Mouse (Mus musculus) splenic B cell, adult 2 months (primary cell): ENCODE measurements around the gene Trib3.
A peak's percentile ranks its signal among the peaks of the same experiment; 100 is the strongest.
"Not testable (repeated sequence)": the region's sequence is repeated elsewhere in the genome, so short reads cannot be mapped to it uniquely, and the experiment has no call there.

Experiments used
- DNase-seq: peaks from one replicate; pipeline ENCODE4 v3.0.0-alpha.2; 2011; ENCODE audit warnings: low read depth, low spot score
- H3K27me3 ChIP-seq: 2 replicates; pipeline ENCODE4 v1.6.1; 2012; ENCODE audit warnings: mild to moderate bottlenecking, low read length, moderate library complexity, mixed read lengths; ENCODE audit not compliant: control insufficient read depth, poor library complexity, insufficient read depth, severe bottlenecking
- H3K36me3 ChIP-seq: 2 replicates; pipeline ENCODE4 v1.6.1; 2012; ENCODE audit warnings: mild to moderate bottlenecking, low read length, moderate library complexity, mixed read lengths; ENCODE audit not compliant: control insufficient read depth, poor library complexity, insufficient read depth, severe bottlenecking

The Trib3 gene

GRCm38 (mm10) chr2:152305480-152305879, 38.4 kb downstream of the Trib3 start:
- no peaks in the 10 kb centered on the region for H3K27me3 ChIP-seq
- DNase-seq = no peak
- H3K36me3 ChIP-seq = peaks cover 29% of the 10 kb centered on the region

DNA sequence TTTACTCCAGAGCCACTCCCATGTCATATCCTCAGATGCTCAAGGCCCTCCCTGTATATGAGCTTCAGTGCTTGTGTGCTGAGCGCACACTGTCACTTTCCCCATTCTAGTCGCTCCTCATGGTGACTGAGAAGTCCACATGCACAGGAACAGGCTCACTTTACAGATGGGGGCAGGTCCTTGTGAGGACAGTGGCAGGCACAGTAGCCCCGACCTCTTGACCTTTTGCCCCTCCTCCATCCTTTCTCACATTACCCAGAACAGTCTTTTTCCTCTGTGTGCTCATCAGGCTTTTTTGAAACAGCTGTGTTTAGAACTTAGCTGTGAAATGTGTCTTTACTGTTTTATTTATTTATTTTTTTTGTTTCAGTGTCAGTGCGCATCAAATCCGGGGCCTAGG, 40.1 kb downstream of the Trib3 start:
- no peak for DNase-seq
- H3K27me3 ChIP-seq = no peaks in the 10 kb centered on the region
- H3K36me3 ChIP-seq = peaks cover 23% of the 10 kb centered on the region

GRCm38 (mm10) chr2:152302862-152303261, 41.0 kb downstream of the Trib3 start:
- H3K27me3 ChIP-seq = no peaks in the 10 kb centered on the region
- no peak for DNase-seq
- H3K36me3 ChIP-seq = peaks cover 17% of the 10 kb centered on the region

- Histone ChIP-seq H3K36me3 (no peaks in the 10 kb centered on the region), H3K27me3 (no peaks in the 10 kb centered on the region)
- peak; percentile 15 for DNase-seq
Measured at GRCm38 (mm10) chr2:152294541-152294940, 49.3 kb downstream of the Trib3 start.

DNA sequence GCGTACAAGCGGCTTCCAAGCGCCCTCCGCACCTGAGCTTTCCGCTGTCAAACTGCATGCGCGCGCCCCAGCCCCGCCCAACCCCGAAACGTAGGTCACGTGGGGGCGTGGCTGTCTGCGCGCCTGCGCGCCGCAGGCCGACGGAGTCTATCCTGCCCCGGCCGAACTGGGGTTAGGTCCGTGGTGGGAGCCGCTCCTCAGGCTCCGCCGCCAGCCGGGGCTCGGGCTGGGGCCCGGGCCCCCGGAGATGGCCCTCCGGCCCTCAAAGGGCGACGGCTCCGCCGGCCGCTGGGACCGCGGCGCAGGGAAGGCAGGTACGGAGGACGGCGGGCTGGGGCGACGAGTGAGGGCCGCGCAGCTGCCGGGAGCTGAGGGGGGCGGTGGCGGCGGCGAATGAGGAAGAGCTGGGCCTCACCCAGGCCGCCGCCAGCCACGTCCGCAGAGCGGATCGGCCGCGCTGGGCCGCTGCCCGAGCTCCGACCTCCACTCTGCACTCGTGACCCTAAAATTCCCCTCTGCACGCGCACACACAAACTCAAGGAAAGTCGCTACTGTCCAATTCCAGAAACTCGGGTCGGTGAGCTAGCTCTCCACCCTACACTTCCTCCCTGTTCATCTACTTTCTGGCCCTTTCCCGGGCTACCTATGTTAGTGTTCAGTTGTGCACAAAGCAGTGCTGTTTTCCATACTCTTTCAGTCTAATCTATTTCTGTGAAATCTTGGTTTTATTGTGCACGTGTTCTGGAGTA, 49.9 kb downstream of the Trib3 start, which contains the start of gene Tbc1d20:
TSS of gene Tbc1d20 (plus strand) at position 102 of the 749 bp plus-strand sequence.
- peak; percentile 96 for DNase-seq
- no peaks in the 10 kb centered on the region for H3K36me3 ChIP-seq
- no peaks in the 10 kb centered on the region for H3K27me3 ChIP-seq

DNA sequence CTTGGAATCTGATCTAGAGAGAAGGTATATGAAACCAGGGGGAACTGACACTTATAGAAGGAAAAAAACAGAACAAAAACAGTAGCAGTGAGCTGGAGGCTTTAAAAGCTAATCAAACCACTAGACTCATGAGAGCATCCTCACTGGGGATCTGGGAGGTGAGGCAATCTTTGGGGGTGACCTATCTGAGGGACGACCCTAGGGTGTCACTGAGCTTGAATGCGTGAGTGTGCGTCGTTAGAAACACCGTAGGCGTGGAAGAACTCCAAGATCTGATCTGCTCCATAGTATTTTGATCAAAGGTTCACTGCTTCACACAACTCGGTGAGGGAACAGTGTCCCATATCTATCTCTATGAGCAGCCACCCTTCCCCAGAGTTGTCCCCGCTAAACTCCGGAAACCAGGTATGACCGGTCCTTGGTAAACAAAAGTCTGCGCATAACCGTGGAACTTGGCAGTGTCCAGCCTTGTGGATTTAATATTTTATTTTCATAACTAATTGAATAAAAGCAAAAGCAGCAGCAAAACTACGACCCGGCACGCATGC, 50.6 kb downstream of the Trib3 start:
- H3K36me3 ChIP-seq = no peaks in the 10 kb centered on the region
- no peaks in the 10 kb centered on the region for H3K27me3 ChIP-seq
- DNase-seq = no peak

DNA sequence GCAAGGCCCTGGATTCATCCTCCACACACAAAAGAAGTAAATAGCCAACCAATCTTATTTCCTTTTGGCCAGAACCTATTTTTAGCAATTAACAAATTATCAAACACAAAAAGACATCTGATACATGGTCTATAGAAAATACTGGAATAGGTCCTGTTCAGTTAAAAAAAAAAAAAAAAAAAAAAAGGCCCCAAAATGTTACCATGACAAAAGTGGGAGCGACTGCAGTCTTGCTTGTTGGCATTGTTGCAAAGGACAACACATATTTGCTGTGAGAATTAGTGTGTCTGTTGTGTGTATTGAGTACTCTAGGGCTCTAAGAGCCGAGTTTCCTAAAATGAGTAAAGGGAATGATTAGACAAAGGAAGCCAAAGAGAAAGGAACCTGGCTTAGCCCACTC, 51.4 kb downstream of the Trib3 start:
- no peaks in the 10 kb centered on the region for H3K36me3 ChIP-seq
- no peak for DNase-seq
- no peaks in the 10 kb centered on the region for H3K27me3 ChIP-seq

- not testable (repeated sequence) for DNase-seq, H3K27me3 ChIP-seq, H3K36me3 ChIP-seq
Measured at GRCm38 (mm10) chr2:152289623-152290022, 54.2 kb downstream of the Trib3 start.

- peaks cover 2% of the 10 kb centered on the region; the same call in 1 of the 2 replicates for H3K36me3 ChIP-seq
- H3K27me3 ChIP-seq = no peaks in the 10 kb centered on the region
- DNase-seq = no peak
Measured at GRCm38 (mm10) chr2:152288046-152288445, 55.8 kb downstream of the Trib3 start.

GRCm38 (mm10) chr2:152287560-152287959, 56.3 kb downstream of the Trib3 start:
- no peaks in the 10 kb centered on the region for H3K27me3 ChIP-seq
- H3K36me3 ChIP-seq = peaks cover 2% of the 10 kb centered on the region; the same call in 1 of the 2 replicates
- no peak for DNase-seq
